Mouse (Mus musculus) cerebellum, adult 8-10 months (tissue): ENCODE measurements around the gene Npsr1.

Experiments used
- DNase-seq: peaks from one replicate; pipeline ENCODE4 v3.0.0; 2022

The Npsr1 gene

GRCm38 (mm10) chr9:24097696-24098095 is at the start of gene Npsr1:
Gene Npsr1, plus strand, starts transcription at chr9:24097996.
- no peak for DNase-seq

GRCm38 (mm10) chr9:24051538-24051937 is 46.3 kb upstream of the Npsr1 start:
- DNase-seq = no peak

- DNase-seq = no peak
Measured at GRCm38 (mm10) chr9:24063251-24063650, 34.5 kb upstream of the Npsr1 start.

- no peak for DNase-seq
Measured at GRCm38 (mm10) chr9:24071664-24072063, 26.1 kb upstream of the Npsr1 start.

- no peak for DNase-seq
Measured at GRCm38 (mm10) chr9:24077596-24077995, 20.2 kb upstream of the Npsr1 start.

- DNase-seq = no peak
Measured at GRCm38 (mm10) chr9:24091875-24092274, 5.9 kb upstream of the Npsr1 start.

GRCm38 (mm10) chr9:24098526-24098925 is 730 bp downstream of the Npsr1 start:
- DNase-seq = no peak

- DNase-seq = no peak
Measured at GRCm38 (mm10) chr9:24099631-24100030, 1.8 kb downstream of the Npsr1 start.

GRCm38 (mm10) chr9:24119423-24119822 is 21.6 kb downstream of the Npsr1 start:
- peak; percentile 16 for DNase-seq

GRCm38 (mm10) chr9:24133142-24133541 is 35.3 kb downstream of the Npsr1 start:
- DNase-seq = no peak

GRCm38 (mm10) chr9:24136354-24136753 is 38.6 kb downstream of the Npsr1 start:
- no peak for DNase-seq

GRCm38 (mm10) chr9:24144341-24144740 is 46.5 kb downstream of the Npsr1 start:
- DNase-seq = no peak

GRCm38 (mm10) chr9:24157208-24157607 is 59.4 kb downstream of the Npsr1 start:
- no peak for DNase-seq

- DNase-seq = no peak
Measured at GRCm38 (mm10) chr9:24160409-24160808, 62.6 kb downstream of the Npsr1 start.

GRCm38 (mm10) chr9:24168501-24168900 is 70.7 kb downstream of the Npsr1 start:
- no peak for DNase-seq

- no peak for DNase-seq
Measured at GRCm38 (mm10) chr9:24170728-24171127, 72.9 kb downstream of the Npsr1 start.

GRCm38 (mm10) chr9:24178744-24179143 is 80.9 kb downstream of the Npsr1 start:
- DNase-seq = no peak

GRCm38 (mm10) chr9:24180926-24181325 is 83.1 kb downstream of the Npsr1 start:
- no peak for DNase-seq

GRCm38 (mm10) chr9:24186289-24186688 is 88.5 kb downstream of the Npsr1 start:
- peak; percentile 21 for DNase-seq

- DNase-seq = no peak
Measured at GRCm38 (mm10) chr9:24189511-24190260, 91.9 kb downstream of the Npsr1 start.

- no peak for DNase-seq
Measured at GRCm38 (mm10) chr9:24190261-24190588, 92.4 kb downstream of the Npsr1 start.

- DNase-seq = no peak
Measured at GRCm38 (mm10) chr9:24198254-24198653, 100.5 kb downstream of the Npsr1 start.

- no peak for DNase-seq
Measured at GRCm38 (mm10) chr9:24211636-24212035, 113.8 kb downstream of the Npsr1 start.

GRCm38 (mm10) chr9:24217721-24218120 is 119.9 kb downstream of the Npsr1 start:
- DNase-seq = no peak

GRCm38 (mm10) chr9:24236461-24236860 is 138.7 kb downstream of the Npsr1 start:
- DNase-seq = no peak
